Mouse (Mus musculus): ENCODE results near the gene Pou2f3. TPM values are rescaled to one million over a fixed set of nuclear protein-coding genes. Genes with fewer than 3 reads are reported as not detected.

The Pou2f3 gene
- not detected for polyA plus RNA-seq (2014; fragmentation: Illumina TruSeq; extraction: RNeasy Lipid Tissue Mini Kit (QIAGEN cat#74804); ENCODE audit: low read depth, low replicate concordance)

GRCm38 (mm10) chr9:43210190-43210682 is at the start of gene Pou2f3:
Gene Pou2f3 (minus strand): TSS chr9:43210369.

GRCm38 (mm10) chr9:43239712-43240593 is 29.8 kb upstream of the Pou2f3 start, which contains the start of gene Oaf:
Gene Oaf (minus strand): TSS chr9:43239911.

GRCm38 (mm10) chr9:43116134-43116996 is 93.8 kb downstream of the Pou2f3 start, which contains the start of gene Tmem136:
Gene Tmem136 (minus strand): TSS chr9:43116570.

GRCm38 (mm10) chr9:43107187-43107517 is 103.0 kb downstream of the Pou2f3 start, which contains the start of gene Arhgef12:
Gene Arhgef12 (minus strand): TSS chr9:43107239.

Other genes with a start within 250 kb of the Pou2f3 start
- gene Arhgef12, start 103.1 kb downstream of the Pou2f3 start, polyA plus RNA-seq (2014; fragmentation: Illumina TruSeq; extraction: RNeasy Lipid Tissue Mini Kit (QIAGEN cat#74804); ENCODE audit: low read depth, low replicate concordance) = 37.4 TPM
- 1.1 TPM for gene Tmem136, start 93.8 kb downstream of the Pou2f3 start, polyA plus RNA-seq (2014; fragmentation: Illumina TruSeq; extraction: RNeasy Lipid Tissue Mini Kit (QIAGEN cat#74804); ENCODE audit: low read depth, low replicate concordance)
- 26.0 TPM for gene Oaf, start 29.5 kb upstream of the Pou2f3 start, polyA plus RNA-seq (2014; fragmentation: Illumina TruSeq; extraction: RNeasy Lipid Tissue Mini Kit (QIAGEN cat#74804); ENCODE audit: low read depth, low replicate concordance)
- gene Trim29, start 100.5 kb upstream of the Pou2f3 start, polyA plus RNA-seq (2014; fragmentation: Illumina TruSeq; extraction: RNeasy Lipid Tissue Mini Kit (QIAGEN cat#74804); ENCODE audit: low read depth, low replicate concordance) = not detected

All from liver, adult 10 weeks (tissue).